Mouse (Mus musculus) left cerebral cortex, postnatal 10 days (tissue): ENCODE results near the gene Hps5. TPM values are rescaled to one million over a fixed set of nuclear protein-coding genes. Genes with fewer than 3 reads are reported as not detected.

Experiments
- total RNA-seq, 2 experiments: library from RNA; stranded (reverse); gene quantifications; 2 replicates each; pipeline ENCODE4 v1.2.3; 2021

The Hps5 gene
- total RNA-seq, 2 experiments from 2014 or later, result 13.8 to 14.7 TPM

Other genes starting within 250 kb of the Hps5 start
- gene Sergef, start 156.3 kb downstream of the Hps5 start, total RNA-seq, result 10 to 100 TPM; 57.3 to 61.3 TPM
- under 1 TPM; 0.45 to 0.69 TPM for gene Tph1, start 123.5 kb downstream of the Hps5 start, total RNA-seq
- 1 to 10 TPM; 9.3 to 9.5 TPM for gene Saal1, start 85.4 kb downstream of the Hps5 start, total RNA-seq
- gene Saa3, start 80.4 kb downstream of the Hps5 start, total RNA-seq, result not detected
- not detected for gene Saa4, start 63.5 kb downstream of the Hps5 start, total RNA-seq
- not detected for gene Saa1, start 53.1 kb downstream of the Hps5 start, total RNA-seq
- gene Saa2, start 44.3 kb downstream of the Hps5 start, total RNA-seq, result not detected
- gene Gtf2h1, start within 50 bp of the Hps5 start, total RNA-seq, result 10 to 100 TPM; 38.4 to 40.8 TPM
- gene Ldha, start 45.4 kb upstream of the Hps5 start, total RNA-seq, result 100 to 1,000 TPM; 495 to 502 TPM
- not detected for gene Ldhc, start 65.1 kb upstream of the Hps5 start, total RNA-seq
- 10 to 100 TPM; 91.5 to 94.0 TPM for gene Tsg101, start 123.9 kb upstream of the Hps5 start, total RNA-seq
- gene Uevld, start 162.5 kb upstream of the Hps5 start, total RNA-seq, result 10 to 100 TPM; 10.8 to 11.7 TPM
- gene Gm9999, start 187.5 kb upstream of the Hps5 start, total RNA-seq, result not detected
- 1 to 10 TPM; 8.9 to 9.5 TPM for gene Spty2d1, start 212.3 kb upstream of the Hps5 start, total RNA-seq